Mouse (Mus musculus): Measurements from ENCODE around the gene Zfp119b. TPM values are rescaled to one million over a fixed set of nuclear protein-coding genes. Genes with fewer than 3 reads are reported as not detected.

Gene Zfp119b
- 6.7 and 6.8 TPM in 2 replicates for polyA plus RNA-seq (2015; fragmentation: Nextera tagmentation; extraction: Ambion mirVana)

- 79% methylated on average over 2 of the region's 2 CpGs for WGBS
- H3K36me3 ChIP-seq, result no peaks in the 10 kb centered on the region
- no peaks in the 10 kb centered on the region for H3K9me3 ChIP-seq
- H3K27me3 ChIP-seq, result peaks cover 6% of the 10 kb centered on the region
- ATAC-seq (ENCODE audit: borderline replicate concordance, extremely low read depth, low FRiP score, low TSS enrichment), result no peak
- no peak within 1 kb of the TSS for H3K4me3 ChIP-seq
- no peak within 1 kb of the TSS for H3K27ac ChIP-seq
- H3K9ac ChIP-seq, result no peak within 1 kb of the TSS
- H3K4me1 ChIP-seq, result peaks cover 5% of the 10 kb centered on the region; the same call in 1 of the 2 replicates
- H3K4me2 ChIP-seq, result no peak within 1 kb of the TSS
These were observed at the start of gene Zfp119b for GRCm38 (mm10) chr17:55949400-55949799. TSS of gene Zfp119b (minus strand) at chr17:55949500.

GRCm38 (mm10) chr17:55996007-55996406 is 46.7 kb upstream of the Zfp119b start:
- Histone ChIP-seq H3K4me2 (no peak overlapping the region), H3K27ac (no peak overlapping the region), H3K4me3 (no peak overlapping the region), H3K27me3 (peaks cover 11% of the 10 kb centered on the region; the same call in 1 of the 2 replicates), H3K9me3 (no peaks in the 10 kb centered on the region), H3K4me1 (no peaks in the 10 kb centered on the region), H3K9ac (no peak overlapping the region), H3K36me3 (no peaks in the 10 kb centered on the region)
- no peak for ATAC-seq (ENCODE audit: borderline replicate concordance, extremely low read depth, low FRiP score, low TSS enrichment)
- 76% methylated on average over 15 of the region's 15 CpGs for WGBS

- ATAC-seq (ENCODE audit: borderline replicate concordance, extremely low read depth, low FRiP score, low TSS enrichment), result no peak
- 80% methylated on average over 8 of the region's 8 CpGs for WGBS
- Histone ChIP-seq H3K9me3 (no peaks in the 10 kb centered on the region), H3K27ac (no peak overlapping the region), H3K4me3 (no peak overlapping the region), H3K27me3 (peaks cover 10% of the 10 kb centered on the region), H3K4me2 (no peak overlapping the region), H3K4me1 (peaks cover 5% of the 10 kb centered on the region; the same call in 1 of the 2 replicates), H3K9ac (no peak overlapping the region), H3K36me3 (no peaks in the 10 kb centered on the region)
These were observed 41.1 kb upstream of the Zfp119b start for GRCm38 (mm10) chr17:55990278-55990898.

GRCm38 (mm10) chr17:55986030-55986961 is 37.0 kb upstream of the Zfp119b start, which contains the start of gene Fsd1:
TSS of gene Fsd1 (plus strand) at chr17:55986509.
- Histone ChIP-seq H3K4me3 (peak within 1 kb of the TSS; percentile 39), H3K27ac (no peak within 1 kb of the TSS), H3K9ac (no peak within 1 kb of the TSS), H3K36me3 (no peaks in the 10 kb centered on the region), H3K4me2 (peak within 1 kb of the TSS; percentile 71), H3K27me3 (peaks cover 10% of the 10 kb centered on the region), H3K9me3 (no peaks in the 10 kb centered on the region), H3K4me1 (peaks cover 5% of the 10 kb centered on the region; the same call in 1 of the 2 replicates)
- peak; percentile 51; the same call in 1 of the 2 replicates for ATAC-seq (ENCODE audit: borderline replicate concordance, extremely low read depth, low FRiP score, low TSS enrichment)
- 8% methylated on average over 35 of the region's 35 CpGs for WGBS

- Histone ChIP-seq H3K36me3 (no peaks in the 10 kb centered on the region), H3K4me3 (no peak overlapping the region), H3K27me3 (peaks cover 7% of the 10 kb centered on the region), H3K4me1 (peaks cover 11% of the 10 kb centered on the region), H3K4me2 (no peak overlapping the region), H3K9me3 (no peaks in the 10 kb centered on the region), H3K9ac (no peak overlapping the region), H3K27ac (no peak overlapping the region)
- WGBS, result 19% methylated on average over 3 of the region's 3 CpGs
- no peak for ATAC-seq (ENCODE audit: borderline replicate concordance, extremely low read depth, low FRiP score, low TSS enrichment)
These were observed 28.0 kb upstream of the Zfp119b start for GRCm38 (mm10) chr17:55977301-55977700.

GRCm38 (mm10) chr17:55976255-55976862 is 27.1 kb upstream of the Zfp119b start:
- Histone ChIP-seq H3K4me3 (no peak overlapping the region), H3K9me3 (no peaks in the 10 kb centered on the region), H3K36me3 (no peaks in the 10 kb centered on the region), H3K27ac (no peak overlapping the region), H3K4me2 (peak overlapping the region; percentile 29; the same call in 1 of the 2 replicates), H3K27me3 (peaks cover 13% of the 10 kb centered on the region), H3K9ac (no peak overlapping the region), H3K4me1 (peaks cover 13% of the 10 kb centered on the region)
- 11% methylated on average over 13 of the region's 13 CpGs for WGBS
- ATAC-seq (ENCODE audit: borderline replicate concordance, extremely low read depth, low FRiP score, low TSS enrichment), result peak; percentile 66

GRCm38 (mm10) chr17:55971453-55971852 is 22.2 kb upstream of the Zfp119b start:
- no peaks in the 10 kb centered on the region for H3K9me3 ChIP-seq
- peak overlapping the region; percentile 89 for H3K4me2 ChIP-seq
- ATAC-seq (ENCODE audit: borderline replicate concordance, extremely low read depth, low FRiP score, low TSS enrichment), result no peak
- H3K27me3 ChIP-seq, result peaks cover 29% of the 10 kb centered on the region
- no peak overlapping the region for H3K4me3 ChIP-seq
- 32% methylated on average over 22 of the region's 22 CpGs for WGBS
- peaks cover 15% of the 10 kb centered on the region for H3K36me3 ChIP-seq
- H3K4me1 ChIP-seq, result peaks cover 16% of the 10 kb centered on the region
- H3K9ac ChIP-seq, result no peak overlapping the region
- H3K27ac ChIP-seq, result no peak overlapping the region

GRCm38 (mm10) chr17:55969966-55970891 is 20.9 kb upstream of the Zfp119b start, which contains the start of gene Shd:
TSS of gene Shd (plus strand) at chr17:55970467.
- H3K27me3 ChIP-seq, result peaks cover 29% of the 10 kb centered on the region
- no peak within 1 kb of the TSS for H3K27ac ChIP-seq
- WGBS, result 9% methylated on average over 55 of the region's 55 CpGs
- H3K4me2 ChIP-seq, result peak within 1 kb of the TSS; percentile 89
- H3K9me3 ChIP-seq, result no peaks in the 10 kb centered on the region
- peaks cover 24% of the 10 kb centered on the region for H3K36me3 ChIP-seq
- ATAC-seq (ENCODE audit: borderline replicate concordance, extremely low read depth, low FRiP score, low TSS enrichment), result peak; percentile 57; the same call in 1 of the 2 replicates
- peaks cover 11% of the 10 kb centered on the region; the same call in 1 of the 2 replicates for H3K4me1 ChIP-seq
- H3K9ac ChIP-seq, result peak within 1 kb of the TSS; percentile 56
- H3K4me3 ChIP-seq, result peak within 1 kb of the TSS; percentile 47

GRCm38 (mm10) chr17:55969560-55969959 is 20.3 kb upstream of the Zfp119b start:
- H3K4me1 ChIP-seq, result peaks cover 11% of the 10 kb centered on the region; the same call in 1 of the 2 replicates
- 0 out of 2 replicates have a peak overlapping the region, but pooled peaks have one; percentile 89 for H3K4me2 ChIP-seq
- no peaks in the 10 kb centered on the region for H3K9me3 ChIP-seq
- 48% methylated on average over 14 of the region's 14 CpGs for WGBS
- H3K27me3 ChIP-seq, result peaks cover 29% of the 10 kb centered on the region
- peaks cover 31% of the 10 kb centered on the region for H3K36me3 ChIP-seq
- H3K4me3 ChIP-seq, result no peak overlapping the region
- no peak overlapping the region for H3K27ac ChIP-seq
- ATAC-seq (ENCODE audit: borderline replicate concordance, extremely low read depth, low FRiP score, low TSS enrichment), result no peak
- H3K9ac ChIP-seq, result no peak overlapping the region

- Histone ChIP-seq H3K27ac (no peak overlapping the region), H3K9ac (no peak overlapping the region), H3K4me3 (no peak overlapping the region), H3K4me2 (no peak overlapping the region), H3K27me3 (peaks cover 29% of the 10 kb centered on the region), H3K36me3 (peaks cover 34% of the 10 kb centered on the region), H3K4me1 (peaks cover 11% of the 10 kb centered on the region; the same call in 1 of the 2 replicates), H3K9me3 (no peaks in the 10 kb centered on the region)
- 51% methylated on average over 7 of the region's 7 CpGs for WGBS
- no peak for ATAC-seq (ENCODE audit: borderline replicate concordance, extremely low read depth, low FRiP score, low TSS enrichment)
These were observed 18.9 kb upstream of the Zfp119b start for GRCm38 (mm10) chr17:55968210-55968609.

All from lung, embryonic 15.5 days (tissue).